Mouse (Mus musculus) heart, adult 2 months (tissue): ENCODE data around the gene Gm9573. TPM values are rescaled to one million over a fixed set of nuclear protein-coding genes. Genes with fewer than 3 reads are reported as not detected.

Experiments used
- DNase-seq, 2 experiments: peaks; one replicate each; pipeline ENCODE4 v3.0.0; 2021
- H3K27ac ChIP-seq: fragments of 200-600 bp; 2 replicates; pipeline ENCODE4 v1.8.1; 2022
- H3K27me3 ChIP-seq: fragments of 200-500 bp; 2 replicates; pipeline ENCODE4 v1.6.1; 2012; ENCODE audit warnings: mild to moderate bottlenecking, low read length, inconsistent platforms, mixed read lengths; ENCODE audit not compliant: control insufficient read depth, insufficient read depth
- H3K36me3 ChIP-seq: fragments of 200-500 bp; 2 replicates; pipeline ENCODE4 v1.6.1; 2012; ENCODE audit warnings: low read length, inconsistent platforms; ENCODE audit not compliant: control insufficient read depth, insufficient read depth
- H3K4me1 ChIP-seq: fragments of 200-500 bp; 2 replicates; pipeline ENCODE4 v1.6.1; 2011; ENCODE audit warnings: low read length; ENCODE audit not compliant: control insufficient read depth, insufficient read depth
- H3K4me3 ChIP-seq: fragments of 200-600 bp; 2 replicates; pipeline ENCODE4 v1.8.1; 2022
- H3K79me2 ChIP-seq: fragments of 200-500 bp; replicated peaks from 2 replicates; pipeline ENCODE4 v1.6.1; 2012; ENCODE audit warnings: mild to moderate bottlenecking, inconsistent platforms, low read length, moderate library complexity, mixed read lengths; ENCODE audit not compliant: control insufficient read depth, insufficient read depth
- H3K9ac ChIP-seq: fragments of 200-500 bp; 2 replicates; pipeline ENCODE4 v1.6.1; 2012; ENCODE audit warnings: low read depth, mild to moderate bottlenecking, control low read depth, inconsistent platforms, low read length, mixed read lengths
- CTCF ChIP-seq: fragments of 200-600 bp; IDR thresholded peaks from 2 replicates; pipeline ENCODE4 v1.8.1; 2022; ENCODE audit warnings: antibody characterized with exemption, mild to moderate bottlenecking, moderate library complexity
- EP300 ChIP-seq: fragments of 200-500 bp; IDR thresholded peaks from 2 replicates; pipeline ENCODE4 v1.6.1; 2011; ENCODE audit warnings: low read depth, low read length, control low read depth; ENCODE audit not compliant: insufficient read depth
- POLR2A ChIP-seq: fragments of 200-500 bp; IDR thresholded peaks from 2 replicates; pipeline ENCODE4 v1.6.1; 2011; ENCODE audit warnings: mild to moderate bottlenecking, low read depth, low read length, control low read depth; ENCODE audit not compliant: insufficient read depth
- WGBS: fragments of 180-500 bp; shearing (Covaris S2); methylation state at CpG from one replicate; pipeline ENCODE4 v1.1.7; 2018; 5-methylcytosine and 5-hydroxymethylcytosine counted together
- intact Hi-C: fragments of 180-260 bp; cut with DNase I; formaldehyde crosslinking; loops from one replicate; pipeline ENCODE4 v1.15.1; 2025
- polyA plus RNA-seq: library from polyadenylated mRNA; depleted of rRNA; stranded (reverse); fragments of >200 nt; gene quantifications from 2 replicates; pipeline ENCODE4 v1.2.3, GENCODE M21; 2012
- total RNA-seq, 2 experiments: library from RNA; stranded (reverse); gene quantifications; 2 replicates each; pipeline ENCODE4 v1.2.3; 2021

Gm9573 gene
- total and polyA plus RNA-seq, 3 experiments: not detected

- H3K79me2 ChIP-seq: no peaks in the 10 kb centered on the region
- intact Hi-C loops: loop anchor here (5.0 kb wide), 1 partner anchor 136 kb away; no protein-coding TSS in a partner anchor
Measured at GRCm38 (mm10) chr17:35591731-35592130, 34.7 kb downstream of the Gm9573 start.

GRCm38 (mm10) chr17:35591219-35591578, 35.2 kb downstream of the Gm9573 start:
- WGBS: 91% methylated on average over 7 of the region's 7 CpGs
- no peaks in the 10 kb centered on the region for H3K36me3 ChIP-seq
- no peaks in the 10 kb centered on the region for H3K27me3 ChIP-seq
- intact Hi-C loops: loop anchor here (5.0 kb wide), 1 partner anchor 136 kb away; no protein-coding TSS in a partner anchor
- no peak overlapping the region for H3K27ac ChIP-seq
- no peak for DNase-seq
- H3K4me1 ChIP-seq: peaks cover 2% of the 10 kb centered on the region
- TF ChIP-seq CTCF (no peak), EP300 (no peak), POLR2A (no peak)
- H3K9ac ChIP-seq: no peak overlapping the region
- H3K4me3 ChIP-seq: no peak overlapping the region
- no peaks in the 10 kb centered on the region for H3K79me2 ChIP-seq

More at GRCm38 (mm10) chr17:35591731-35592130, 34.7 kb downstream of the Gm9573 start:
- no peaks in the 10 kb centered on the region for H3K36me3 ChIP-seq
- H3K4me1 ChIP-seq: peaks cover 2% of the 10 kb centered on the region
- TF ChIP-seq CTCF (no peak), POLR2A (no peak), EP300 (no peak)
- no peak overlapping the region for H3K27ac ChIP-seq
- no peaks in the 10 kb centered on the region for H3K27me3 ChIP-seq
- DNase-seq: no peak
- no peak overlapping the region for H3K4me3 ChIP-seq
- H3K9ac ChIP-seq: no peak overlapping the region
- 87% methylated on average over 15 of the region's 15 CpGs for WGBS

GRCm38 (mm10) chr17:35590410-35591218, 35.8 kb downstream of the Gm9573 start:
- WGBS: 38% methylated on average over 21 of the region's 21 CpGs
- intact Hi-C loops: loop anchor here (5.0 kb wide), 1 partner anchor 137 kb away; no protein-coding TSS in a partner anchor

GRCm38 (mm10) chr17:35588387-35588786, 38.0 kb downstream of the Gm9573 start:
- intact Hi-C loops: no loop called here
- WGBS: 34% methylated on average over 4 of the region's 4 CpGs

More at GRCm38 (mm10) chr17:35590410-35591218, 35.8 kb downstream of the Gm9573 start:
- Histone ChIP-seq H3K27ac (no peak overlapping the region), H3K4me1 (peaks cover 2% of the 10 kb centered on the region), H3K27me3 (no peaks in the 10 kb centered on the region), H3K4me3 (no peak overlapping the region), H3K9ac (no peak overlapping the region), H3K79me2 (no peaks in the 10 kb centered on the region), H3K36me3 (no peaks in the 10 kb centered on the region)
- peak; percentile 63 to 76 for DNase-seq
- TF ChIP-seq CTCF: peak; percentile 95
- no peak for TF ChIP-seq EP300

GRCm38 (mm10) chr17:35587291-35587690, 39.1 kb downstream of the Gm9573 start:
- intact Hi-C loops: no loop called here
- 61% methylated on average over 1 of the region's 1 CpGs for WGBS
- no peak overlapping the region for H3K4me3 ChIP-seq
- H3K36me3 ChIP-seq: no peaks in the 10 kb centered on the region
- no peak overlapping the region for H3K9ac ChIP-seq
- no peak for DNase-seq
- peaks cover 2% of the 10 kb centered on the region for H3K4me1 ChIP-seq
- no peak overlapping the region for H3K27ac ChIP-seq
- TF ChIP-seq EP300: no peak
- no peak for TF ChIP-seq CTCF
- TF ChIP-seq POLR2A: no peak
- H3K79me2 ChIP-seq: no peaks in the 10 kb centered on the region
- no peaks in the 10 kb centered on the region for H3K27me3 ChIP-seq

More at GRCm38 (mm10) chr17:35588387-35588786, 38.0 kb downstream of the Gm9573 start:
- no peak overlapping the region for H3K27ac ChIP-seq
- H3K36me3 ChIP-seq: no peaks in the 10 kb centered on the region
- H3K4me3 ChIP-seq: no peak overlapping the region
- TF ChIP-seq EP300 (no peak), POLR2A (no peak), CTCF (no peak)
- no peaks in the 10 kb centered on the region for H3K27me3 ChIP-seq
- no peak for DNase-seq
- no peaks in the 10 kb centered on the region for H3K79me2 ChIP-seq
- H3K4me1 ChIP-seq: peaks cover 2% of the 10 kb centered on the region
- H3K9ac ChIP-seq: no peak overlapping the region

GRCm38 (mm10) chr17:35584330-35584937, 42.0 kb downstream of the Gm9573 start:
- Histone ChIP-seq H3K27me3 (no peaks in the 10 kb centered on the region), H3K36me3 (no peaks in the 10 kb centered on the region), H3K4me1 (no peaks in the 10 kb centered on the region), H3K27ac (no peak overlapping the region), H3K9ac (no peak overlapping the region), H3K79me2 (no peaks in the 10 kb centered on the region), H3K4me3 (no peak overlapping the region)
- WGBS: 13% methylated on average over 16 of the region's 16 CpGs
- intact Hi-C loops: no loop called here
- TF ChIP-seq POLR2A (no peak), CTCF (peak; percentile 95)
- peak; percentile 63 to 79 for DNase-seq
